22 mouse cellular contexts compared by ENCODE assay signal in genomic region chr9:109900604-109901003, GRCm38 (mm10). TPM values are rescaled to one million over a fixed set of nuclear protein-coding genes. Genes with fewer than 3 reads are reported as not detected.
"Had no signal": no experiment of that assay in that cellular context is flagged by ENCODE, and none has a peak within 500 bp of the region (broad histone marks: within the 10 kb centered on the region; RNA-seq: fewer than 3 reads in every experiment).

No protein-coding gene starts in this region.

- H3K36me3 ChIP-seq: midbrain, embryonic 15.5 days; neural tube, embryonic 12.5 days; neural tube, embryonic 15.5 days had no signal

- H3K4me2 ChIP-seq: liver, embryonic 13.5 days; midbrain, embryonic 15.5 days; neural tube, embryonic 12.5 days; neural tube, embryonic 15.5 days; stomach, embryonic 15.5 days had no signal

- H3K27ac ChIP-seq: layer of hippocampus, adult 2 months; liver, embryonic 13.5 days; midbrain, embryonic 10.5 days; midbrain, embryonic 15.5 days; neural tube, embryonic 12.5 days; neural tube, embryonic 15.5 days; stomach, embryonic 15.5 days had no signal

- H3K4me1 ChIP-seq: midbrain, embryonic 10.5 days; midbrain, embryonic 15.5 days; neural tube, embryonic 12.5 days; neural tube, embryonic 15.5 days; stomach, embryonic 15.5 days had no signal

- H3K9ac ChIP-seq: liver, embryonic 13.5 days; midbrain, embryonic 15.5 days; neural tube, embryonic 12.5 days; neural tube, embryonic 15.5 days; stomach, embryonic 15.5 days had no signal

- DNase-seq: kidney, adult 2 months; kidney, postnatal 25 days; layer of hippocampus, adult 9-11 months; liver, embryonic 13.5 days; lung, adult 2 months; right cerebral cortex, adult 18-20 months; right cerebral cortex, postnatal 14 days; spleen, adult 18-20 months; thymus, adult 18-20 months; thymus, postnatal 4 days had no signal

- H3K27me3 ChIP-seq: liver, embryonic 13.5 days; midbrain, embryonic 15.5 days; neural tube, embryonic 12.5 days; neural tube, embryonic 15.5 days; stomach, embryonic 15.5 days had no signal

- ATAC-seq: intestine, postnatal 0 days; midbrain, embryonic 15.5 days had no signal

- H3K4me3 ChIP-seq: layer of hippocampus, adult 2 months; liver, embryonic 13.5 days; megakaryocyte, embryonic 14.5 days; midbrain, embryonic 10.5 days; midbrain, embryonic 15.5 days; neural tube, embryonic 12.5 days; neural tube, embryonic 15.5 days; stomach, embryonic 15.5 days had no signal

- H3K9me3 ChIP-seq: liver, embryonic 13.5 days; megakaryocyte, embryonic 14.5 days; midbrain, embryonic 10.5 days; midbrain, embryonic 15.5 days; neural tube, embryonic 12.5 days; neural tube, embryonic 15.5 days; stomach, embryonic 15.5 days had no signal

RNA-seq across cellular contexts. Expression of gene Camp, which starts 51.2 kb away (rescaled TPM):
- total RNA-seq: layer of hippocampus, adult 2 months; layer of hippocampus, postnatal 25 days; left cerebral cortex, postnatal 25 days; liver, adult 2 months had no signal
- polyA plus RNA-seq: kidney, adult 2 months; kidney, embryonic 14.5 days; midbrain, embryonic 15.5 days had no signal
